Comparison of ENCODE assay signal across 20 mouse cellular contexts in genomic region chr11:79088325-79088724, GRCm38 (mm10). TPM values are rescaled to one million over a fixed set of nuclear protein-coding genes. Genes with fewer than 3 reads are reported as not detected.
DNase-seq lines count a peak whose midpoint lies in the region; ATAC-seq and TF ChIP-seq lines count a peak whose summit lies in the region.
"Had no signal": no experiment of that assay in that cellular context is flagged by ENCODE, and none has a peak within 500 bp of the region (broad histone marks: within the 10 kb centered on the region; RNA-seq: fewer than 3 reads in every experiment).

No protein-coding gene starts in this region.

- peaks cover 18% of the 10 kb centered on the region for H3K4me1 ChIP-seq in forebrain, embryonic 12.5 days
- peaks cover 18% of the 10 kb centered on the region for H3K4me1 ChIP-seq in forebrain, embryonic 13.5 days
- peaks cover 26% of the 10 kb centered on the region for H3K4me1 ChIP-seq in lung, postnatal 0 days (ENCODE audit: insufficient read depth, low read depth, low read length)
- peaks cover 53% of the 10 kb centered on the region for H3K4me1 ChIP-seq in liver, embryonic 15.5 days (replicated peaks)

- no peak for TF ChIP-seq CTCF in lung, postnatal 0 days (IDR thresholded peaks at IDR 0.05)

- no peak for TF ChIP-seq EP300 in lung, postnatal 0 days (IDR thresholded peaks at IDR 0.05)

- H3K9me3 ChIP-seq in forebrain, embryonic 12.5 days = no peaks in the 10 kb centered on the region
- no peaks in the 10 kb centered on the region for H3K9me3 ChIP-seq in forebrain, embryonic 13.5 days (replicated peaks)
- H3K9me3 ChIP-seq in lung, postnatal 0 days (ENCODE audit: low read length) = no peaks in the 10 kb centered on the region
- no peaks in the 10 kb centered on the region for H3K9me3 ChIP-seq in liver, embryonic 15.5 days (replicated peaks)
- H3K9me3 ChIP-seq: embryonic facial prominence, embryonic 13.5 days; heart, embryonic 12.5 days; hindbrain, embryonic 12.5 days; limb, embryonic 13.5 days had no signal

- WGBS in forebrain, embryonic 12.5 days = 82% methylated on average over 9 of the region's 9 CpGs
- WGBS in forebrain, embryonic 13.5 days = 91% methylated on average over 9 of the region's 9 CpGs
- WGBS in lung, postnatal 0 days = 78% methylated on average over 9 of the region's 9 CpGs
- WGBS in liver, embryonic 15.5 days (ENCODE audit: insufficient replicate concordance) = 18% methylated on average over 9 of the region's 9 CpGs

- no peaks in the 10 kb centered on the region for H3K36me3 ChIP-seq in forebrain, embryonic 12.5 days (replicated peaks)
- H3K36me3 ChIP-seq in forebrain, embryonic 13.5 days (ENCODE audit: poor library complexity, severe bottlenecking) = no peaks in the 10 kb centered on the region
- no peaks in the 10 kb centered on the region for H3K36me3 ChIP-seq in lung, postnatal 0 days (ENCODE audit: insufficient read depth, low read length)
- H3K36me3 ChIP-seq in liver, embryonic 15.5 days (replicated peaks) = no peaks in the 10 kb centered on the region
- H3K36me3 ChIP-seq: embryonic facial prominence, embryonic 13.5 days; heart, embryonic 12.5 days; hindbrain, embryonic 12.5 days; limb, embryonic 13.5 days had no signal

- no peak overlapping the region for H3K9ac ChIP-seq in forebrain, embryonic 12.5 days
- no peak overlapping the region for H3K9ac ChIP-seq in forebrain, embryonic 13.5 days
- no peak overlapping the region for H3K9ac ChIP-seq in lung, postnatal 0 days (replicated peaks; ENCODE audit: low read depth)
- no peak overlapping the region for H3K9ac ChIP-seq in liver, embryonic 15.5 days
- H3K9ac ChIP-seq: embryonic facial prominence, embryonic 13.5 days; hindbrain, embryonic 12.5 days; limb, embryonic 13.5 days had no signal

- H3K4me2 ChIP-seq in forebrain, embryonic 12.5 days = no peak overlapping the region
- no peak overlapping the region for H3K4me2 ChIP-seq in forebrain, embryonic 13.5 days
- no peak overlapping the region for H3K4me2 ChIP-seq in lung, postnatal 0 days (replicated peaks; ENCODE audit: low read depth, low read length)
- H3K4me2 ChIP-seq in liver, embryonic 15.5 days = no peak overlapping the region; the same call in 1 of the 2 replicates
- H3K4me2 ChIP-seq: embryonic facial prominence, embryonic 13.5 days; heart, embryonic 12.5 days; hindbrain, embryonic 12.5 days; limb, embryonic 13.5 days had no signal

- H3K27me3 ChIP-seq in forebrain, embryonic 12.5 days = no peaks in the 10 kb centered on the region
- H3K27me3 ChIP-seq in forebrain, embryonic 13.5 days = no peaks in the 10 kb centered on the region
- H3K27me3 ChIP-seq in lung, postnatal 0 days (replicated peaks; ENCODE audit: insufficient read depth, low read length) = no peaks in the 10 kb centered on the region
- no peaks in the 10 kb centered on the region for H3K27me3 ChIP-seq in liver, embryonic 15.5 days
- H3K27me3 ChIP-seq: embryonic facial prominence, embryonic 13.5 days; heart, embryonic 12.5 days; hindbrain, embryonic 12.5 days; limb, embryonic 13.5 days had no signal

- no peak for ATAC-seq in forebrain, embryonic 12.5 days (ENCODE audit: low FRiP score)
- no peak for ATAC-seq in forebrain, embryonic 13.5 days
- 0 out of 2 replicates have a peak, but pooled peaks have one; percentile 0 for ATAC-seq in lung, postnatal 0 days
- ATAC-seq in liver, embryonic 15.5 days (ENCODE audit: insufficient read depth) = 0 out of 2 replicates have a peak, but pooled peaks have one; percentile 5
- peak; percentile 8; the same call in 1 of the 2 replicates for ATAC-seq in neutrophil, adult 5-6 weeks (ENCODE audit: extremely low read depth, insufficient number of reproducible peaks, low FRiP score, poor library complexity, severe bottlenecking)
- no peak for ATAC-seq in megakaryocyte-erythroid progenitor cell, adult 5-6 weeks (replicated peaks; ENCODE audit: low FRiP score, low TSS enrichment, poor library complexity, severe bottlenecking)
- ATAC-seq: forebrain, embryonic 14.5 days; intestine, embryonic 16.5 days had no signal

- no peak for DNase-seq in lung, postnatal 0 days (ENCODE audit: low spot score)
- DNase-seq in lung, postnatal 4 days = no peak
- DNase-seq in embryo, embryonic 11 days = no peak
- DNase-seq: adrenal gland, adult 8-10 months; cerebellum, postnatal 10 days; kidney, postnatal 4 days; lung, postnatal 14 days; right cerebral cortex, postnatal 25 days; thymus, postnatal 4 days had no signal

- H3K27ac ChIP-seq in forebrain, embryonic 12.5 days = 0 out of 2 replicates have a peak overlapping the region, but pooled peaks have one; percentile 25
- no peak overlapping the region for H3K27ac ChIP-seq in forebrain, embryonic 13.5 days
- H3K27ac ChIP-seq in lung, postnatal 0 days (ENCODE audit: low read length) = peak overlapping the region; percentile 32; the same call in 1 of the 2 replicates
- no peak overlapping the region for H3K27ac ChIP-seq in liver, embryonic 15.5 days (replicated peaks)
- H3K27ac ChIP-seq: hindbrain, embryonic 12.5 days; limb, embryonic 13.5 days had no signal

- no peak overlapping the region for H3K4me3 ChIP-seq in forebrain, embryonic 12.5 days (replicated peaks)
- no peak overlapping the region for H3K4me3 ChIP-seq in forebrain, embryonic 13.5 days
- no peak overlapping the region for H3K4me3 ChIP-seq in lung, postnatal 0 days (ENCODE audit: low read depth, low read length)
- H3K4me3 ChIP-seq in liver, embryonic 15.5 days (replicated peaks) = no peak overlapping the region
- H3K4me3 ChIP-seq: embryonic facial prominence, embryonic 13.5 days; heart, embryonic 12.5 days; hindbrain, embryonic 12.5 days; limb, embryonic 13.5 days had no signal

RNA-seq across cellular contexts. Expression of gene Ksr1, which starts 57.9 kb away (rescaled TPM):
- 4.7 and 7.6 TPM in 2 replicates for polyA plus RNA-seq in forebrain, embryonic 12.5 days (2016; fragmentation: Nextera tagmentation; extraction: Ambion mirVana)
- 4.0 and 4.1 TPM in 2 replicates for polyA plus RNA-seq in forebrain, embryonic 13.5 days (2015; fragmentation: Nextera tagmentation; extraction: Ambion mirVana)
- 2.3 TPM in 2 replicates for polyA plus RNA-seq in lung, postnatal 0 days (2015; fragmentation: Nextera tagmentation; extraction: Ambion mirVana)
- 2.1 and 3.0 TPM in 2 replicates for polyA plus RNA-seq in liver, embryonic 15.5 days (2015; fragmentation: Nextera tagmentation; extraction: Ambion mirVana)
- 31.3 and 31.8 TPM in 2 replicates for total RNA-seq in neutrophil, adult 5-6 weeks (2017)
- 5.4 and 11.9 TPM in 2 replicates for total RNA-seq in megakaryocyte-erythroid progenitor cell, adult 5-6 weeks (2014; fragmentation: Nextera tagmentation)
- total RNA-seq in megakaryocyte-erythroid progenitor cell, adult 5-6 weeks (2017) = 10.6 and 13.6 TPM in 2 replicates

Comparison
In these comparisons a context has a peak if more than half of its experiments do, and no peak if none do; other contexts are left out.
1. H3K27ac ChIP-seq: peak in forebrain, embryonic 12.5 days (single experiment) and lung, postnatal 0 days (single experiment); none in forebrain, embryonic 13.5 days (single experiment) and liver, embryonic 15.5 days (single experiment).
2. ATAC-seq: peak in lung, postnatal 0 days (single experiment), liver, embryonic 15.5 days (single experiment) and neutrophil, adult 5-6 weeks (single experiment); none in forebrain, embryonic 12.5 days (single experiment), forebrain, embryonic 13.5 days (single experiment) and megakaryocyte-erythroid progenitor cell, adult 5-6 weeks (single experiment).